Mouse (Mus musculus) hindbrain, embryonic 14.5 days (tissue): Measurements from ENCODE around the gene Msi2. TPM values are rescaled to one million over a fixed set of nuclear protein-coding genes. Genes with fewer than 3 reads are reported as not detected.
A peak's percentile ranks its signal among the peaks of the same experiment; 100 is the strongest.

ENCODE experiments used
- ATAC-seq: fragments of 200-750 bp; cut with Nextera tagmentation; 2 replicates; pipeline ENCODE4 v1.8.0; 2017; ENCODE audit warnings: moderate number of reproducible peaks, mild to moderate bottlenecking, moderate TSS enrichment, moderate library complexity; ENCODE audit not compliant: low FRiP score
- DNase-seq: peaks from one replicate; pipeline ENCODE4 v3.0.0-alpha.2; 2015; ENCODE audit warnings: low spot score
- H3K27ac ChIP-seq: fragments of 300-500 bp; sonication (generic); 2 replicates; pipeline ENCODE4 v1.5.1; 2014; ENCODE audit warnings: mild to moderate bottlenecking, moderate library complexity
- H3K27me3 ChIP-seq: fragments of 300-500 bp; sonication (generic); 2 replicates; pipeline ENCODE4 v1.6.1; 2014; ENCODE audit warnings: mild to moderate bottlenecking, low read length, mixed read lengths; ENCODE audit not compliant: control insufficient read depth, insufficient read depth
- H3K36me3 ChIP-seq: fragments of 300-500 bp; sonication (generic); replicated peaks from 2 replicates; pipeline ENCODE4 v1.6.1; 2014; ENCODE audit not compliant: control insufficient read depth, insufficient read depth
- H3K4me1 ChIP-seq: fragments of 300-500 bp; sonication (generic); replicated peaks from 2 replicates; pipeline ENCODE4 v1.6.1; 2014; ENCODE audit warnings: antibody characterized with exemption, low read length, mixed read lengths; ENCODE audit not compliant: control insufficient read depth, insufficient read depth
- H3K4me2 ChIP-seq: fragments of 300-500 bp; sonication (generic); replicated peaks from 2 replicates; pipeline ENCODE4 v1.6.1; 2014; ENCODE audit warnings: mild to moderate bottlenecking, moderate library complexity
- H3K4me3 ChIP-seq: fragments of 300-500 bp; sonication (generic); replicated peaks from 2 replicates; pipeline ENCODE4 v1.5.1; 2014; ENCODE audit warnings: mild to moderate bottlenecking, low read length
- H3K9ac ChIP-seq: fragments of 300-500 bp; sonication (generic); 2 replicates; pipeline ENCODE4 v1.6.1; 2014
- H3K9me3 ChIP-seq: fragments of 300-500 bp; sonication (generic); 2 replicates; pipeline ENCODE4 v1.6.1; 2016; ENCODE audit warnings: low read length; ENCODE audit not compliant: control insufficient read depth
- WGBS: fragments of 180-500 bp; shearing (Covaris S2); extraction: QIAGEN DNeasy Blood & Tissue Kit; methylation state at CpG from one replicate; pipeline ENCODE4 v1.1.7; 2014; 5-methylcytosine and 5-hydroxymethylcytosine counted together
- polyA plus RNA-seq: library from polyadenylated mRNA; unstranded; fragments of >200 nt; fragmentation: Nextera tagmentation; extraction: Ambion mirVana; gene quantifications from 2 replicates; pipeline ENCODE4 v1.2.1, GENCODE M21; 2014

Gene Msi2
- polyA plus RNA-seq, 1 experiment from 2014 or later = 26.5 TPM

DNA sequence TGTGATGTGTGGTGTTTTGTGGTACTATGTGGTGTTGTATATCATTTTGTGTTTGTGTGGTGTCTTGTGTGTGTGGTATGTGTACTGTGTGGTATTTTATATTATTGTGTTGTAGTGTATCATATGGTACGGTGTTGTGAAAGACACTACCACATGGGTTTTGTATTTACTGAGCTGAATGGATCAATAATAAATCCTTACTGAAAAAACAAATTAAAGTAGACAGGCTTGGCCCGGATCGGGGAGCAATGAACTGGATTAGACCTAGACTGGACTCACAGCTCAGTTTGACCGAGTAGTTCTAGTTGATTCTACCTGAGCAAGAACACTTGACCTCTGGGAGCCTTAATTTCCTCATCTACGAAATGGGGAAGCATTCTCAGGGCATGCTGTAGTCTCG lies 107.5 kb downstream of the Msi2 start:
- Histone ChIP-seq H3K27ac (no peak overlapping the region), H3K9me3 (no peaks in the 10 kb centered on the region), H3K4me3 (no peak overlapping the region), H3K36me3 (no peaks in the 10 kb centered on the region), H3K27me3 (no peaks in the 10 kb centered on the region), H3K4me2 (no peak overlapping the region), H3K4me1 (peaks cover 20% of the 10 kb centered on the region; the same call in 1 of the 2 replicates), H3K9ac (no peak overlapping the region)
- 88% methylated on average over 6 of the region's 6 CpGs for whole genome bisulfite sequencing
- DNase-seq (no peak), ATAC-seq (no peak)

DNA sequence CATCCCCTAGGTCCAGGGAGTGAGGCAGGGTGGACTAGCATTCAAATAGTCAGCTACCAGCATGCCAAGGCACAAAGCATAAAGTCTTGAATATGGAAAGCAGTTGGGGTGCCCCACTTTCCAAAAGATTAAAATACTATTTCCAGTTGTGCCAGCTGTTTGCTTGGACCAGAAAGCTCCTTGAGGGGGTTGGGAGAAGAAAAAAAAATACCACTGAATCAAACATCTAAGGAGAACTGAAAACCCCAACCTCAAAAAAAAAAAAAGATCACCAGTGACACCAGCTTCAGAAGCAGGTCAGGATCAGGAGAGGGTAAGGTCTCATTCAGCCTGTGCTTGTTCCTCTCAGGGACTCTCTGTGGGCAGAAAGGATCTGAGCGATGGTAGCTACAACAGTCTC lies 108.2 kb downstream of the Msi2 start:
- peaks cover 27% of the 10 kb centered on the region; the same call in 1 of the 2 replicates for H3K4me1 ChIP-seq
- no peaks in the 10 kb centered on the region for H3K36me3 ChIP-seq
- H3K4me3 ChIP-seq = no peak overlapping the region
- H3K4me2 ChIP-seq = no peak overlapping the region
- ATAC-seq = no peak
- no peak for DNase-seq
- no peaks in the 10 kb centered on the region for H3K27me3 ChIP-seq
- no peak overlapping the region for H3K27ac ChIP-seq
- WGBS = 97% methylated on average over 1 of the region's 1 CpGs
- no peak overlapping the region for H3K9ac ChIP-seq
- no peaks in the 10 kb centered on the region for H3K9me3 ChIP-seq

DNA sequence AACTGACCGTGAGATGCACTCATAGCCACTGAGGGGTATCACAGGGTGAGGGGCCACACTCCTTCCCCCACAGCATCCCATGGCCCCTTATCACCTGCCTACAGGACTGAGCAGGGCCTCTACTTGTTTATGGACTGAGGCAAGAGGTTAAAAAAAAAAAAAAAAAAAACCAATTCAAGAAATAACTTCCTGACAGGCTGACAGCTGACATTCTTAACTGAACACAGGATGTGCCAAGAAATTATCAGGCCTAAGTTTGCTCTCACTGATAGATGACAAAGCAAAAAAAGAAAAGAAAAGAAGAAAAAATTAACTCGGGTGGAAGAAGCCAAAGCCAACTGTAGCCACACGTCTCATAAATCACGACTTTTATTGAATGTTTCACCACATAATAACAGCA lies 109.7 kb downstream of the Msi2 start:
- H3K27ac ChIP-seq = no peak overlapping the region

GRCm38 (mm10) chr11:88607725-88608383 lies 110.5 kb downstream of the Msi2 start:
- Histone ChIP-seq H3K36me3 (0 out of 2 replicates have a peak, but pooled peaks cover 8% of the 10 kb centered on the region), H3K4me3 (no peak overlapping the region), H3K4me1 (peaks cover 24% of the 10 kb centered on the region; the same call in 1 of the 2 replicates), H3K27me3 (no peaks in the 10 kb centered on the region), H3K4me2 (no peak overlapping the region), H3K9ac (no peak overlapping the region), H3K9me3 (no peaks in the 10 kb centered on the region), H3K27ac (0 out of 2 replicates have a peak overlapping the region, but pooled peaks have one; percentile 36)
- WGBS = 60% methylated on average over 12 of the region's 12 CpGs
- peak; percentile 67; the same call in 1 of the 2 replicates for ATAC-seq
- no peak for DNase-seq

More for the DNA sequence above, 109.7 kb downstream of the Msi2 start:
- no peak overlapping the region for H3K9ac ChIP-seq
- no peak overlapping the region for H3K4me2 ChIP-seq
- ATAC-seq (no peak), DNase-seq (no peak)
- H3K27me3 ChIP-seq = no peaks in the 10 kb centered on the region
- H3K36me3 ChIP-seq = 0 out of 2 replicates have a peak, but pooled peaks cover 3% of the 10 kb centered on the region
- WGBS = 53% methylated on average over 4 of the region's 4 CpGs
- H3K4me3 ChIP-seq = no peak overlapping the region
- no peaks in the 10 kb centered on the region for H3K9me3 ChIP-seq
- H3K4me1 ChIP-seq = peaks cover 26% of the 10 kb centered on the region; the same call in 1 of the 2 replicates

DNA sequence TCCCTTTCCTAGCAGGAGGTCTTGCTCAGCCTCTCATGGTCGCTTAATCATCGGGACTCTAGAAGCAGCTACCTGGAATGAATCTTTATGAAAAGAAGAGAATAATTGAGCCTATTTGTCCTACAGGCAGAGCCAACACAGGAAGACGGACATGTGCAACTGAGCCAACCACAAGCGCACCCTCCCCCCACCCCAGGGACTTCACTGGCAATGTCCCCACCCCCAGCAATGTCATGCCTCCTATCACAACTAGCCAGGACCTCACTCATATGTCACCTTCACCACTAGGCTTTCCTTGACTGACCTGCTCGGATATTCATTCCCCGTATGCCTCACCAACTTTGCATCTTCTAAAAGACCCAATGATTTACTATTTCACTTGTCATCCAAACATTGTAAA lies 112.5 kb downstream of the Msi2 start:
- Histone ChIP-seq H3K27me3 (no peaks in the 10 kb centered on the region), H3K4me1 (peaks cover 26% of the 10 kb centered on the region; the same call in 1 of the 2 replicates), H3K4me3 (no peak overlapping the region), H3K9ac (no peak overlapping the region), H3K27ac (0 out of 2 replicates have a peak overlapping the region, but pooled peaks have one; percentile 48), H3K36me3 (0 out of 2 replicates have a peak, but pooled peaks cover 9% of the 10 kb centered on the region), H3K4me2 (no peak overlapping the region), H3K9me3 (no peaks in the 10 kb centered on the region)
- DNase-seq = no peak
- ATAC-seq = no peak
- WGBS = 59% methylated on average over 6 of the region's 6 CpGs

DNA sequence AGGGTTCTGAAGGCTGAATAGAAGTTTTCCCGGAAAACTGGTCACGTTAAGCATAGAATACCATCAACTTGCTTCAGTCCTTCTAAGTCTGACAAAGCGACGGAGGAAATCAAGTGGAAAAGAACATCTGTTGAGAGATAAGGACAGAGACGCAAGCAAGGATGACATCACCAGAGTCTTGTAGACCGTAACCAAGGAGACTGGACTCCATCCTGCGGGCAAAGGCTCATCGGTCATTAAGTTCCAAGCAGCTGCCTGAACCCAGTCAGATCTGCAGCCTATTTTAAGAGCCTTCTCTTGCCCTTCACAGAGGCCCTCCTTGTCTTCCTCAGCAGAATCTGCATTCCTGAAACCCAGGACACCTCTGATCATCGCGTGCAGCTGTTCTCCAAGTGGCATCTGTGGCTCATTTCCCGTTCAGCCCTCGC lies 113.2 kb downstream of the Msi2 start:
- no peaks in the 10 kb centered on the region for H3K27me3 ChIP-seq
- H3K4me2 ChIP-seq = no peak overlapping the region
- no peak overlapping the region for H3K9ac ChIP-seq
- DNase-seq (no peak), ATAC-seq (no peak)
- peak overlapping the region; percentile 48; the same call in 1 of the 2 replicates for H3K27ac ChIP-seq
- H3K9me3 ChIP-seq = no peaks in the 10 kb centered on the region
- H3K4me1 ChIP-seq = peaks cover 32% of the 10 kb centered on the region; the same call in 1 of the 2 replicates
- 0 out of 2 replicates have a peak, but pooled peaks cover 9% of the 10 kb centered on the region for H3K36me3 ChIP-seq
- H3K4me3 ChIP-seq = no peak overlapping the region
- WGBS = 44% methylated on average over 12 of the region's 12 CpGs

DNA sequence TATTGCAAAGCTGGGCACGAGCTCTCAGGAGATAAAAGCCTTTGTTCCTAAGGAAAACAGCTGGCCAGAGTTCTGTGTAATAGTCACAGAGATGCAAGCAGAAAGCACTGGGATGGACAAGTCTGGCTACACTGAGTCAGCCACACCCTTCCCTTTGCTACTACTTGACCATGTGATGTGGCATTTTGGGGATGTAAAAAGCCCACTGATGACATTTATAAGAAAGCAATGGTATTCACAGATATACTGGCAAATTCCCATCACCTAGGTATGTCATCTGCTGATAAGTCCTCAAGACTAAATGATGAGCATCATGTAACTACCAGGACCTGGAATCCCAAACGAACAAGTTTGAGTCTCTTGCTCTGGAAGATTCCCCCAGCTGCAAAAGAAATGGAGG lies 113.7 kb downstream of the Msi2 start:
- 55% methylated on average over 2 of the region's 2 CpGs for WGBS
- Histone ChIP-seq H3K27me3 (no peaks in the 10 kb centered on the region), H3K9ac (no peak overlapping the region), H3K4me1 (peaks cover 37% of the 10 kb centered on the region; the same call in 1 of the 2 replicates), H3K36me3 (0 out of 2 replicates have a peak, but pooled peaks cover 9% of the 10 kb centered on the region), H3K4me2 (no peak overlapping the region), H3K27ac (no peak overlapping the region), H3K4me3 (no peak overlapping the region), H3K9me3 (no peaks in the 10 kb centered on the region)
- DNase-seq (no peak), ATAC-seq (no peak)

- DNase-seq (no peak), ATAC-seq (no peak)
- whole genome bisulfite sequencing = 89% methylated on average over 11 of the region's 11 CpGs
Observed at GRCm38 (mm10) chr11:88603366-88603765, 114.9 kb downstream of the Msi2 start.

DNA sequence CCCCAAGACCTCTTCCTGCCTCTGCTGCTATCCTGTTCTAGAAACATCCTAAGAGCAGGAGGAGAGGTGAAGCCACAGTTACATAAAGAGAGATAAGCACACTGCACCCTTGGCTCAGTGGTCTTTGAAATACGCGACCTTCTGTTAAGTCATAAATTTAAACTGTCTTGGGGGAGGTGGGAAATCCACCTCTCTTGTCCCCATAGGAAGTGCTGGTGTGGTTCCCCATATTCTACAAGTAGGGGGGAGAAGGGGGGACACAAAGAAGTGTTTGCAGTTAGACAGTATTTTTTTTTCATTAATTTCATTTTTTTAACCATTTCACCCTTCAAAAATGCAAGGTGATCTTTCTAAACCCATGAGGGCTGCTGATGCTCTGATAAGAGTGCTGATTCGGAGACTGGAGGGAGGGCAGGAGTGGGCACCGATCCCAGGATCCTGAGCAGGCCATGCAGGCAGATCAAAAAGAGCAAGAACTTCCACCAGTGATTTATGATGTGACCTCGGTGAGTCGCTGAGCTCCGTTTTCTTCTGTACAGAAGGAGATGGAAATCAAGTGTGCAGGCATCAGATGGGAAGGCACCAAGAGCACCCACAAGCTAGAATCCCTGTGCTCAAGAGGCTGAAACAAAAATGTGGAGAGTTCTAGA lies 115.7 kb downstream of the Msi2 start:
- H3K36me3 ChIP-seq = 0 out of 2 replicates have a peak, but pooled peaks cover 9% of the 10 kb centered on the region
- no peaks in the 10 kb centered on the region for H3K27me3 ChIP-seq
- H3K4me1 ChIP-seq = peaks cover 42% of the 10 kb centered on the region
- H3K27ac ChIP-seq = no peak overlapping the region
- no peak overlapping the region for H3K4me3 ChIP-seq
- H3K9ac ChIP-seq = no peak overlapping the region
- WGBS = 71% methylated on average over 7 of the region's 7 CpGs
- H3K4me2 ChIP-seq = no peak overlapping the region
- ATAC-seq (no peak), DNase-seq (no peak)
- H3K9me3 ChIP-seq = no peaks in the 10 kb centered on the region

More at GRCm38 (mm10) chr11:88603366-88603765, 114.9 kb downstream of the Msi2 start:
- Histone ChIP-seq H3K27me3 (no peaks in the 10 kb centered on the region), H3K4me1 (peaks cover 44% of the 10 kb centered on the region), H3K36me3 (0 out of 2 replicates have a peak, but pooled peaks cover 9% of the 10 kb centered on the region), H3K9me3 (no peaks in the 10 kb centered on the region), H3K4me2 (no peak overlapping the region), H3K27ac (no peak overlapping the region; the same call in 1 of the 2 replicates), H3K9ac (no peak overlapping the region), H3K4me3 (no peak overlapping the region)
